ENCODE assay signal across 15 mouse cellular contexts in the genomic region with DNA sequence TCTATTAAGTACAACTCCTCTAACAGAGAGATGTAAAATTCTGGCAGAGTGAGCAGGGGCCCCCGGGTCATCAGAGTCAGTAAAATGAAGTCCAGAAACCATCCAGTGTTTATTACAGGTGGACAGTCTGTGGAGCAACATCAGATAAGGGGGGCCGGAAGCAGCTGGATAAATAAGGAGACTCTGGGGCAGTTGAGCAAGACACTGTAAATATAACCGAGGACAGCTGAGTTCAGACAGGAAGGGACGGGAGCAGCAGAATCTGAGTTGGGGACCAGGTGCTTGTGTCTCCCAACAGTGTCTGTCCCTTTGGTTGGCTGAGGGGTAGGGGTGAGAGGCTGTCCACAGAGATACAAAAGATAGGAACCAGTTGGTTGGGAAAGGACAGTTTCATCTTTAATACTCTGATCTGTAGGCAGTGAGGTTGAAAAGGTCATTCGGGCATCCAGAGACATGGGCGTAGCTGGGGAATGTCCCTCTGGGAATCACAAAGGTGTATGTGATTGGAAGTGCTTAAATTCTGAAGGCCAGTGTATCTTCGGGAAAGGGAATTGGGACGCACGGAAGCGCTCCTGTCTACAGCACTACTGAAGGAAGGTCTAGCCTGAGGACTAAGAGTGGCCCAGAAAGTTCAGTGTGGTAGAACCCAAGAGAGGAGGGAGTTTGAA.
DNase-seq lines count a peak whose midpoint lies in the region; ATAC-seq and TF ChIP-seq lines count a peak whose summit lies in the region.
"Had no signal": no experiment of that assay in that cellular context is flagged by ENCODE, and none has a peak within 500 bp of the region (broad histone marks: within the 10 kb centered on the region; RNA-seq: fewer than 3 reads in every experiment).

No protein-coding gene starts in this region.

- H3K27ac ChIP-seq in midbrain, embryonic 10.5 days (replicated peaks), result peak overlapping the region; percentile 15; the same call in 1 of the 2 replicates
- H3K27ac ChIP-seq in midbrain, postnatal 0 days (ENCODE audit: low read depth, low read length), result no peak overlapping the region
- peak overlapping the region; percentile 58 for H3K27ac ChIP-seq in liver, embryonic 13.5 days
- no peak overlapping the region for H3K27ac ChIP-seq in stomach, embryonic 15.5 days
- H3K27ac ChIP-seq: heart, embryonic 10.5 days; hindbrain, embryonic 13.5 days; neural tube, embryonic 12.5 days had no signal

- TF ChIP-seq CTCF in midbrain, postnatal 0 days (IDR thresholded peaks at IDR 0.05), result no peak

- no peaks in the 10 kb centered on the region for H3K9me3 ChIP-seq in midbrain, embryonic 10.5 days (replicated peaks)
- H3K9me3 ChIP-seq in midbrain, postnatal 0 days (ENCODE audit: low read length), result no peaks in the 10 kb centered on the region
- H3K9me3 ChIP-seq in liver, embryonic 13.5 days (replicated peaks), result no peaks in the 10 kb centered on the region
- no peaks in the 10 kb centered on the region for H3K9me3 ChIP-seq in stomach, embryonic 15.5 days
- H3K9me3 ChIP-seq: heart, embryonic 10.5 days; hindbrain, embryonic 13.5 days; neural tube, embryonic 12.5 days had no signal

- ATAC-seq in midbrain, postnatal 0 days (ENCODE audit: low FRiP score), result no peak; the same call in 1 of the 2 replicates
- peak; percentile 50 for ATAC-seq in liver, embryonic 13.5 days (ENCODE audit: low read depth)
- peak; percentile 33; the same call in 1 of the 2 replicates for ATAC-seq in stomach, embryonic 15.5 days (ENCODE audit: insufficient read depth, low FRiP score, low read depth)

- H3K27me3 ChIP-seq in midbrain, embryonic 10.5 days (ENCODE audit: low read depth, poor library complexity, severe bottlenecking), result no peaks in the 10 kb centered on the region
- no peaks in the 10 kb centered on the region for H3K27me3 ChIP-seq in midbrain, postnatal 0 days (ENCODE audit: insufficient read depth, low read length)
- no peaks in the 10 kb centered on the region for H3K27me3 ChIP-seq in liver, embryonic 13.5 days
- no peaks in the 10 kb centered on the region for H3K27me3 ChIP-seq in stomach, embryonic 15.5 days (replicated peaks)
- H3K27me3 ChIP-seq: hindbrain, embryonic 13.5 days; neural tube, embryonic 12.5 days had no signal

- no peak overlapping the region for H3K9ac ChIP-seq in midbrain, postnatal 0 days (replicated peaks; ENCODE audit: low read length, poor library complexity, severe bottlenecking)
- H3K9ac ChIP-seq in liver, embryonic 13.5 days, result no peak overlapping the region
- H3K9ac ChIP-seq in stomach, embryonic 15.5 days, result no peak overlapping the region
- H3K9ac ChIP-seq: hindbrain, embryonic 13.5 days; neural tube, embryonic 12.5 days had no signal

- H3K4me2 ChIP-seq in midbrain, postnatal 0 days (ENCODE audit: low read depth, low read length, poor library complexity, severe bottlenecking), result no peak overlapping the region
- H3K4me2 ChIP-seq in liver, embryonic 13.5 days, result no peak overlapping the region
- H3K4me2 ChIP-seq in stomach, embryonic 15.5 days, result no peak overlapping the region
- H3K4me2 ChIP-seq: hindbrain, embryonic 13.5 days; neural tube, embryonic 12.5 days had no signal

- peak; percentile 20 for DNase-seq in embryo, embryonic 11 days
- no peak for DNase-seq in embryo, embryonic 10 days (ENCODE audit: low spot score)
- no peak for DNase-seq in midbrain, embryonic 10.5 days (ENCODE audit: low spot score)
- DNase-seq in midbrain, postnatal 0 days (ENCODE audit: low spot score), result no peak
- DNase-seq in liver, embryonic 13.5 days, result no peak
- DNase-seq in cerebellum, postnatal 14 days, result no peak
- no peak for DNase-seq in layer of hippocampus, postnatal 25 days (ENCODE audit: extremely low spot score in 1 of 2, low spot score in 1 of 2)
- DNase-seq: cerebellum, adult 2 months; kidney, postnatal 10 days; layer of hippocampus, postnatal 36 days; midbrain, embryonic 14.5 days had no signal

- no peak overlapping the region for H3K4me3 ChIP-seq in midbrain, embryonic 10.5 days
- H3K4me3 ChIP-seq in midbrain, postnatal 0 days (ENCODE audit: low read depth, low read length), result no peak overlapping the region
- no peak overlapping the region for H3K4me3 ChIP-seq in liver, embryonic 13.5 days (replicated peaks)
- no peak overlapping the region for H3K4me3 ChIP-seq in stomach, embryonic 15.5 days (replicated peaks)
- H3K4me3 ChIP-seq: heart, embryonic 10.5 days; hindbrain, embryonic 13.5 days; neural tube, embryonic 12.5 days had no signal

- peaks cover 32% of the 10 kb centered on the region for H3K4me1 ChIP-seq in midbrain, embryonic 10.5 days
- H3K4me1 ChIP-seq in midbrain, postnatal 0 days (ENCODE audit: insufficient read depth, low read length), result no peaks in the 10 kb centered on the region
- no peaks in the 10 kb centered on the region for H3K4me1 ChIP-seq in liver, embryonic 13.5 days (replicated peaks)
- no peaks in the 10 kb centered on the region for H3K4me1 ChIP-seq in stomach, embryonic 15.5 days
- H3K4me1 ChIP-seq: hindbrain, embryonic 13.5 days; neural tube, embryonic 12.5 days had no signal

- peaks cover 16% of the 10 kb centered on the region for H3K36me3 ChIP-seq in midbrain, embryonic 10.5 days
- peaks cover 7% of the 10 kb centered on the region; the same call in 1 of the 2 replicates for H3K36me3 ChIP-seq in midbrain, postnatal 0 days (ENCODE audit: insufficient read depth, low read length)
- H3K36me3 ChIP-seq in liver, embryonic 13.5 days, result peaks cover 4% of the 10 kb centered on the region; the same call in 1 of the 2 replicates
- H3K36me3 ChIP-seq in stomach, embryonic 15.5 days, result peaks cover 6% of the 10 kb centered on the region; the same call in 1 of the 2 replicates

- WGBS in midbrain, embryonic 10.5 days, result 87% methylated on average over 10 of the region's 10 CpGs
- WGBS in midbrain, postnatal 0 days, result 95% methylated on average over 10 of the region's 10 CpGs
- WGBS in liver, embryonic 13.5 days (ENCODE audit: insufficient replicate concordance), result 69% methylated on average over 10 of the region's 10 CpGs
- WGBS in stomach, embryonic 15.5 days, result 67% methylated on average over 10 of the region's 10 CpGs

Comparison
In these comparisons a context has a peak if more than half of its experiments do, and no peak if none do; other contexts are left out.
1. H3K27ac ChIP-seq: peak in midbrain, embryonic 10.5 days (single experiment) and liver, embryonic 13.5 days (single experiment); none in midbrain, postnatal 0 days (single experiment) and stomach, embryonic 15.5 days (single experiment).